In genomic region chr11:4266271-4267201, GRCm38 (mm10) we compare ENCODE assay signal across 7 mouse cellular contexts. TPM values are rescaled to one million over a fixed set of nuclear protein-coding genes. Genes with fewer than 3 reads are reported as not detected.
DNase-seq lines count a peak whose midpoint lies in the region; ATAC-seq and TF ChIP-seq lines count a peak whose summit lies in the region.

No protein-coding gene starts in this region.

- intact Hi-C loops in left cerebral cortex, postnatal 36 days (cut with DNase I) = loop anchor here (5.0 kb wide), 1 partner anchor 61 kb away; no protein-coding TSS in a partner anchor

- 0 out of 2 replicates have a peak, but pooled peaks have one; percentile 18 for ATAC-seq in embryonic facial prominence, embryonic 15.5 days (ENCODE audit: insufficient number of reproducible peaks, low FRiP score, low TSS enrichment, low read depth)
- ATAC-seq in hindbrain, embryonic 13.5 days (ENCODE audit: low FRiP score) = 0 out of 2 replicates have a peak, but pooled peaks have one; percentile 25
- ATAC-seq in liver, embryonic 11.5 days (replicated peaks; ENCODE audit: low FRiP score) = no peak

- peaks cover 5% of the 10 kb centered on the region for H3K79me2 ChIP-seq in myocyte (ENCODE audit: control insufficient read depth, insufficient read depth)

- peak overlapping the region; percentile 89 for H3K4me2 ChIP-seq in embryonic facial prominence, embryonic 15.5 days (replicated peaks)
- H3K4me2 ChIP-seq in hindbrain, embryonic 13.5 days = peak overlapping the region; percentile 96
- peak overlapping the region; percentile 79 for H3K4me2 ChIP-seq in liver, embryonic 11.5 days
- H3K4me2 ChIP-seq in myocyte (ENCODE audit: low read depth) = peak overlapping the region; percentile 88

- no peaks in the 10 kb centered on the region for H3K36me3 ChIP-seq in embryonic facial prominence, embryonic 15.5 days
- H3K36me3 ChIP-seq in hindbrain, embryonic 13.5 days = no peaks in the 10 kb centered on the region
- H3K36me3 ChIP-seq in liver, embryonic 11.5 days (ENCODE audit: control insufficient read depth, insufficient read depth, low read length) = no peaks in the 10 kb centered on the region
- H3K36me3 ChIP-seq in myocyte (ENCODE audit: control insufficient read depth, insufficient read depth) = no peaks in the 10 kb centered on the region

- peak; percentile 63 for DNase-seq in CD4-positive helper T cell, adult 2 months (ENCODE audit: low read depth, low spot score)
- peak; percentile 71 for DNase-seq in ES-CJ7 (ENCODE audit: low read depth, low spot score)
- peak; percentile 47 for DNase-seq in liver, embryonic 11.5 days (ENCODE audit: low spot score)
- DNase-seq in left cerebral cortex, postnatal 36 days (ENCODE audit: low spot score in 2 of 2) = no peak

- TF ChIP-seq POLR2A in myocyte (IDR thresholded peaks at IDR 0.05; ENCODE audit: insufficient read length, low read depth) = peak; percentile 72

- H3K4me1 ChIP-seq in embryonic facial prominence, embryonic 15.5 days = peaks cover 42% of the 10 kb centered on the region
- H3K4me1 ChIP-seq in hindbrain, embryonic 13.5 days (replicated peaks) = peaks cover 23% of the 10 kb centered on the region
- peaks cover 12% of the 10 kb centered on the region for H3K4me1 ChIP-seq in liver, embryonic 11.5 days (replicated peaks; ENCODE audit: control insufficient read depth, insufficient read depth, low read length)

- under 1% methylated on average over 61 of the region's 61 CpGs for WGBS in embryonic facial prominence, embryonic 15.5 days
- 2% methylated on average over 61 of the region's 61 CpGs for WGBS in hindbrain, embryonic 13.5 days
- WGBS in liver, embryonic 11.5 days = 1% methylated on average over 58 of the region's 61 CpGs

- H3K27me3 ChIP-seq in embryonic facial prominence, embryonic 15.5 days = peaks cover 44% of the 10 kb centered on the region
- H3K27me3 ChIP-seq in hindbrain, embryonic 13.5 days = peaks cover 79% of the 10 kb centered on the region
- H3K27me3 ChIP-seq in liver, embryonic 11.5 days (replicated peaks; ENCODE audit: control insufficient read depth, insufficient read depth, low read length) = peaks cover 53% of the 10 kb centered on the region
- no peaks in the 10 kb centered on the region for H3K27me3 ChIP-seq in myocyte (ENCODE audit: control insufficient read depth, insufficient read depth, insufficient read length)

- H3K27ac ChIP-seq in embryonic facial prominence, embryonic 15.5 days (replicated peaks) = no peak overlapping the region
- H3K27ac ChIP-seq in hindbrain, embryonic 13.5 days = no peak overlapping the region
- H3K27ac ChIP-seq in liver, embryonic 11.5 days (ENCODE audit: low read depth, low read length) = no peak overlapping the region

- H3K9me3 ChIP-seq in embryonic facial prominence, embryonic 15.5 days (replicated peaks) = no peaks in the 10 kb centered on the region
- H3K9me3 ChIP-seq in hindbrain, embryonic 13.5 days = no peaks in the 10 kb centered on the region
- no peaks in the 10 kb centered on the region for H3K9me3 ChIP-seq in liver, embryonic 11.5 days (ENCODE audit: control insufficient read depth, low read length)

- H3K9ac ChIP-seq in embryonic facial prominence, embryonic 15.5 days = peak overlapping the region; percentile 44
- H3K9ac ChIP-seq in hindbrain, embryonic 13.5 days = peak overlapping the region; percentile 71
- peak overlapping the region; percentile 36 for H3K9ac ChIP-seq in liver, embryonic 11.5 days (ENCODE audit: low read depth, low read length)

- H3K4me3 ChIP-seq in embryonic facial prominence, embryonic 15.5 days (replicated peaks) = peak overlapping the region; percentile 61
- H3K4me3 ChIP-seq in hindbrain, embryonic 13.5 days = peak overlapping the region; percentile 54
- H3K4me3 ChIP-seq in liver, embryonic 11.5 days (ENCODE audit: low read depth, low read length) = peak overlapping the region; percentile 60
- H3K4me3 ChIP-seq in myocyte = peak overlapping the region; percentile 46

- H3ac ChIP-seq in myocyte (ENCODE audit: control insufficient read depth, insufficient read length) = peak overlapping the region; percentile 53

TF ChIP-seq in myocyte, 11 proteins besides CTCF, POLR2A, EP300 and RAD21:
- TF ChIP-seq TCF3 (IDR thresholded peaks at IDR 0.05; ENCODE audit: insufficient read length, low read depth) (no peak), E2F4 (IDR thresholded peaks at IDR 0.05; ENCODE audit: insufficient read depth) (no peak), TCF12 (IDR thresholded peaks at IDR 0.05; ENCODE audit: insufficient read depth, poor library complexity, severe bottlenecking) (no peak), MYOD1 (IDR thresholded peaks at IDR 0.05; ENCODE audit: control insufficient read depth in 1 of 3, insufficient read length in 2 of 3, low read depth in 2 of 3) (peak in 1 of 3 experiments; percentile 17), CEBPB (IDR thresholded peaks at IDR 0.05; ENCODE audit: insufficient read depth, poor library complexity, severe bottlenecking) (no peak), SRF (IDR thresholded peaks at IDR 0.05; ENCODE audit: control insufficient read depth, insufficient read length, low read depth) (no peak), REST (IDR thresholded peaks at IDR 0.05; ENCODE audit: insufficient read depth, insufficient read length) (no peak), MAX (IDR thresholded peaks at IDR 0.05; ENCODE audit: low read depth) (no peak), USF1 (IDR thresholded peaks at IDR 0.05; ENCODE audit: low read depth) (no peak), POLR2AphosphoS2 (IDR thresholded peaks at IDR 0.05; ENCODE audit: insufficient read length, low read depth) (peak; percentile 18)

RNA-seq across cellular contexts. Expression of gene Lif, which starts 9.2 kb away (rescaled TPM):
- 0.32 and 0.67 TPM in 2 replicates for polyA plus RNA-seq in embryonic facial prominence, embryonic 15.5 days (2015; fragmentation: Nextera tagmentation; extraction: Ambion mirVana)
- polyA plus RNA-seq in hindbrain, embryonic 13.5 days (2015; fragmentation: Nextera tagmentation; extraction: Ambion mirVana) = 0.08 TPM in 1 of 2 replicates, not detected in the other
- polyA plus RNA-seq in liver, embryonic 11.5 days (2014; fragmentation: Nextera tagmentation; extraction: Ambion mirVana) = 0.06 TPM in 1 of 2 replicates, not detected in the other
- polyA plus RNA-seq in myocyte (2012; fragmentation: generic; extraction: Trizol) = 5.2 TPM
- total RNA-seq in left cerebral cortex, postnatal 36 days (2021) = under 1 TPM; 0.48 to 0.79 TPM

RNA-seq across cellular contexts. Expression of gene Osm, which starts 30.3 kb away (rescaled TPM):
- polyA plus RNA-seq in embryonic facial prominence, embryonic 15.5 days (2015; fragmentation: Nextera tagmentation; extraction: Ambion mirVana) = 0.20 and 0.21 TPM in 2 replicates
- 0.14 TPM in 1 of 2 replicates, not detected in the other for polyA plus RNA-seq in hindbrain, embryonic 13.5 days (2015; fragmentation: Nextera tagmentation; extraction: Ambion mirVana)
- polyA plus RNA-seq in liver, embryonic 11.5 days (2014; fragmentation: Nextera tagmentation; extraction: Ambion mirVana) = 0.32 and 0.33 TPM in 2 replicates
- not detected for polyA plus RNA-seq in myocyte (2012; fragmentation: generic; extraction: Trizol)
- not detected for total RNA-seq in left cerebral cortex, postnatal 36 days (2021)

RNA-seq across cellular contexts. Expression of gene Castor1, which starts 48.5 kb away (rescaled TPM):
- polyA plus RNA-seq in embryonic facial prominence, embryonic 15.5 days (2015; fragmentation: Nextera tagmentation; extraction: Ambion mirVana) = 13.1 and 14.0 TPM in 2 replicates
- 2.2 and 2.3 TPM in 2 replicates for polyA plus RNA-seq in hindbrain, embryonic 13.5 days (2015; fragmentation: Nextera tagmentation; extraction: Ambion mirVana)
- polyA plus RNA-seq in liver, embryonic 11.5 days (2014; fragmentation: Nextera tagmentation; extraction: Ambion mirVana) = 2.0 and 2.4 TPM in 2 replicates
- polyA plus RNA-seq in myocyte (2012; fragmentation: generic; extraction: Trizol) = 3.1 TPM
- total RNA-seq in left cerebral cortex, postnatal 36 days (2021) = 1 to 10 TPM; 4.3 to 5.3 TPM

Comparison
In these comparisons a context has a peak if more than half of its experiments do, and no peak if none do; other contexts are left out.
1. DNase-seq: peak in CD4-positive helper T cell, adult 2 months (single experiment), ES-CJ7 (single experiment) and liver, embryonic 11.5 days (single experiment); none in left cerebral cortex, postnatal 36 days (0 of 2).
2. Peak in every context shown above with its lines, with median percentiles within 50 percentile points of each other: H3K4me2 ChIP-seq, H3K4me3 ChIP-seq and H3K9ac ChIP-seq.